Mouse (Mus musculus) liver, adult 2 months (tissue): ENCODE measurements around the gene Sox6.

Source experiments
- CTCF ChIP-seq: fragments of 200-500 bp; IDR thresholded peaks from 2 replicates; pipeline ENCODE4 v1.5.1; 2011; ENCODE audit warnings: low read depth, low read length, control low read depth
- POLR2A ChIP-seq: fragments of 200-500 bp; IDR thresholded peaks from 2 replicates; pipeline ENCODE4 v1.6.1; 2011; ENCODE audit warnings: low read length, control low read depth; ENCODE audit not compliant: insufficient read depth; ENCODE audit errors: extremely low read depth

DNA sequence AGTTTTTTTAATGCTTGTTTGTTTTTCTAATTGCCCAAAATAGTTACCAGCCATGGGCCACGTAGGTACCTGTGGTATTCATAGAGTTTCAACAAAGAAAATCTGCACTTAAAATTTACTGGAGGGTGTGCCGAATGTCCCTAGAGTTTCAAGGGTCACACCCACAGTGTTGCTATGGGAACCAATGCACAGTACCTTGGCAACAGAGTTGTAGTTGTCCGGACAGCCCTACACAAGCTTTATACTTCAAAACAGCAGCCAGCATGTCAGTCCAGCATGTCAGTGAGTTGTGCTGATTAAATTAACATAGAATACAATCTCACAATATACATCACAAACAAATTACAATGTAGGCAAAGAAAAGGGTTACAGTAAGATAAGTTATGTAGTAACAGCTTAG lies 567.1 kb downstream of the Sox6 start:
- TF ChIP-seq CTCF (no peak), POLR2A (no peak)
